Mouse (Mus musculus) bone marrow macrophage, adult 2 months (primary cell): ENCODE data around the gene Ppp2r3a. TPM values are rescaled to one million over a fixed set of nuclear protein-coding genes. Genes with fewer than 3 reads are reported as not detected.

ENCODE experiments used
- H3K27ac ChIP-seq: 2 replicates; pipeline ENCODE4 v1.5.1; 2012; ENCODE audit warnings: low read depth, low read length; ENCODE audit not compliant: insufficient read depth
- H3K4me1 ChIP-seq: 2 replicates; pipeline ENCODE4 v1.6.1; 2012; ENCODE audit warnings: low read length; ENCODE audit not compliant: control insufficient read depth, insufficient read depth
- H3K4me3 ChIP-seq: 2 replicates; pipeline ENCODE4 v1.5.1; 2012; ENCODE audit warnings: mild to moderate bottlenecking, low read length, moderate library complexity; ENCODE audit not compliant: insufficient read depth
- CTCF ChIP-seq: IDR thresholded peaks from 2 replicates; pipeline ENCODE4 v1.5.1; 2012; ENCODE audit warnings: low read depth, mild to moderate bottlenecking, low read length, moderate library complexity
- POLR2A ChIP-seq: IDR thresholded peaks from 2 replicates; pipeline ENCODE4 v1.6.1; 2012; ENCODE audit warnings: mild to moderate bottlenecking, low read depth, low read length, borderline replicate concordance
- polyA plus RNA-seq: library from polyadenylated mRNA; stranded (reverse); fragments of >200 nt; gene quantifications from 2 replicates; pipeline ENCODE4 v1.2.4, GENCODE M21; 2012; ENCODE audit not compliant: missing spikeins, insufficient read depth, insufficient read length

Gene Ppp2r3a
- polyA plus RNA-seq, 1 experiment: 4.0 TPM

GRCm38 (mm10) chr9:101080046-101080685, 171.4 kb downstream of the Ppp2r3a start:
- peaks cover 25% of the 10 kb centered on the region for H3K4me1 ChIP-seq
- H3K27ac ChIP-seq: no peak overlapping the region
- TF ChIP-seq CTCF (no peak), POLR2A (no peak)
- H3K4me3 ChIP-seq: no peak overlapping the region

GRCm38 (mm10) chr9:101078579-101078978, 173.0 kb downstream of the Ppp2r3a start:
- Histone ChIP-seq H3K4me3 (peak overlapping the region; percentile 46), H3K4me1 (peaks cover 22% of the 10 kb centered on the region), H3K27ac (no peak overlapping the region)
- TF ChIP-seq POLR2A: no peak
- no peak for TF ChIP-seq CTCF

GRCm38 (mm10) chr9:101077486-101077885, 174.1 kb downstream of the Ppp2r3a start:
- no peak for TF ChIP-seq CTCF
- H3K4me3 ChIP-seq: peak overlapping the region; percentile 91
- peaks cover 23% of the 10 kb centered on the region for H3K4me1 ChIP-seq
- H3K27ac ChIP-seq: no peak overlapping the region

GRCm38 (mm10) chr9:101076095-101076875, 175.3 kb downstream of the Ppp2r3a start:
- H3K27ac ChIP-seq: peak overlapping the region; percentile 36
- TF ChIP-seq POLR2A (no peak), CTCF (no peak)

GRCm38 (mm10) chr9:101075694-101076093, 175.9 kb downstream of the Ppp2r3a start:
- Histone ChIP-seq H3K4me3 (peak overlapping the region; percentile 91), H3K27ac (peak overlapping the region; percentile 98), H3K4me1 (peaks cover 15% of the 10 kb centered on the region)
- no peak for TF ChIP-seq CTCF
- no peak for TF ChIP-seq POLR2A

More at GRCm38 (mm10) chr9:101076095-101076875, 175.3 kb downstream of the Ppp2r3a start:
- Histone ChIP-seq H3K4me3 (peak overlapping the region; percentile 91), H3K4me1 (peaks cover 17% of the 10 kb centered on the region)

GRCm38 (mm10) chr9:101075091-101075581, 176.5 kb downstream of the Ppp2r3a start:
- H3K27ac ChIP-seq: peak overlapping the region; percentile 98
- peak overlapping the region; percentile 91 for H3K4me3 ChIP-seq
- H3K4me1 ChIP-seq: peaks cover 14% of the 10 kb centered on the region
- no peak for TF ChIP-seq POLR2A
- TF ChIP-seq CTCF: no peak

GRCm38 (mm10) chr9:101074332-101075021, 177.1 kb downstream of the Ppp2r3a start:
- Histone ChIP-seq H3K4me1 (peaks cover 11% of the 10 kb centered on the region), H3K4me3 (peak overlapping the region; percentile 91), H3K27ac (peak overlapping the region; percentile 98)
- TF ChIP-seq CTCF (no peak), POLR2A (no peak)

GRCm38 (mm10) chr9:101073987-101074331, 177.6 kb downstream of the Ppp2r3a start, which contains the start of gene Msl2:
Gene Msl2 (plus strand): TSS chr9:101074101.
- TF ChIP-seq POLR2A (no peak), CTCF (no peak)
- peak within 1 kb of the TSS; percentile 98 for H3K27ac ChIP-seq
- peak within 1 kb of the TSS; percentile 91 for H3K4me3 ChIP-seq
- peaks cover 7% of the 10 kb centered on the region for H3K4me1 ChIP-seq

- Histone ChIP-seq H3K4me3 (peak overlapping the region; percentile 85), H3K27ac (peak overlapping the region; percentile 91), H3K4me1 (peaks cover 2% of the 10 kb centered on the region)
- no peak for TF ChIP-seq POLR2A
- TF ChIP-seq CTCF: no peak
Measured at GRCm38 (mm10) chr9:101073041-101073986, 178.3 kb downstream of the Ppp2r3a start.
